Mouse (Mus musculus): ENCODE measurements around the gene Med13l.

DNA sequence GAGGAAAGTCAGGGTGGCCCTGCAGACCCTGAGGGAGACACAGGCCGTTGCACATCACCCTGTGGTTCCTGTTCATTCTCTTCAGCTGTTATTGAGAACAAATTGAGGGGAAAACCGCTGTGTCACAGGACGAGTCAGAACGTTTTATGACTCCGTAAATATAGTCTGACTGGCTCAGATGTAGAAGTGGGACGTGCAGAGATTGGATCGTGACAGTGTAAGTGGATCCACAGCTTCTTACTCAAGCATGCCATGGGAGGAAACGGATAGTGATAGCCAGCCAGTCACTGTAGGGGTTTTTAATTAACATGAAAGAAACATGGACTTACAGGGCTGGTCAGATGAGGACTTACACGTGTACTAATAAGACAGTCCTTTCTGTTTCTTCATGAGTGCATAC is 174.0 kb downstream of the Med13l start:
- TF ChIP-seq GATA1 (IDR thresholded peaks at IDR 0.05; ENCODE audit: borderline replicate concordance, low read length), result no peak
- no peak for TF ChIP-seq FLI1 (IDR thresholded peaks at IDR 0.05; ENCODE audit: low read length)
